Mouse (Mus musculus): ENCODE data around the gene Slc31a1. TPM values are rescaled to one million over a fixed set of nuclear protein-coding genes. Genes with fewer than 3 reads are reported as not detected.
A peak's percentile ranks its signal among the peaks of the same experiment; 100 is the strongest.

The Slc31a1 gene
- total and polyA plus RNA-seq, 2 experiments from 2014 or later = 17.8 to 35.1 TPM

DNA sequence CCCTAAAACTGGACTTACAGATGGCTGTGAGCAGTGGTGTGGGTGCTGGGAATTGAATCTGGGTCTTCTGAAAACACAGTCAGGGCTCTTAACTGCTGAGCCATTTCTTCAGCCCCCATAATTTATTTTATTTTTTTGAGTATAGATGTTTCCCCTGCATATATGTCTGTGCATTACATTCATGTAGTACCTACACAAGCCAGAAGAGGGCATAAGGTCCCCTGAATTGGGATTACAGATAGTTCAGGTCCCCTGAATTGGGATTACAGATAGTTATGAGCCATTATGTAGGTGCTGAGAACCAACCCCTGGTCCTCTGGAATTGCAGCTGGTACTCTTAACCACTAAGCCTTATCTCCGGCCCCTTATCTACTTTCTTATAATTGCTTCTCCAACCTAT lies 16.5 kb upstream of the Slc31a1 start:
- TF ChIP-seq CTCF (IDR thresholded peaks at IDR 0.05; ENCODE audit: low read depth) (peak; percentile 20; the same call in 1 of the 2 replicates), EP300 (IDR thresholded peaks at IDR 0.05; ENCODE audit: low read depth) (no peak)
- ATAC-seq (ENCODE audit: insufficient read depth, low read depth) (no peak), DNase-seq (ENCODE audit: low spot score) (no peak)
- Histone ChIP-seq H3K27me3 (ENCODE audit: control insufficient read depth, insufficient read depth, low read length) (no peaks in the 10 kb centered on the region), H3K27ac (ENCODE audit: low read depth) (no peak overlapping the region), H3K36me3 (replicated peaks; ENCODE audit: control insufficient read depth, insufficient read depth, low read length) (peaks cover 62% of the 10 kb centered on the region), H3K4me2 (ENCODE audit: low read depth, low read length) (no peak overlapping the region), H3K9me3 (replicated peaks; ENCODE audit: control insufficient read depth, low read length) (no peaks in the 10 kb centered on the region), H3K4me1 (ENCODE audit: control insufficient read depth, insufficient read depth) (0 out of 2 replicates have a peak, but pooled peaks cover 3% of the 10 kb centered on the region), H3K9ac (replicated peaks; ENCODE audit: low read depth, low read length) (no peak overlapping the region), H3K4me3 (ENCODE audit: low read depth, low read length) (no peak overlapping the region)
- WGBS = 74% methylated on average over 1 of the region's 1 CpGs

DNA sequence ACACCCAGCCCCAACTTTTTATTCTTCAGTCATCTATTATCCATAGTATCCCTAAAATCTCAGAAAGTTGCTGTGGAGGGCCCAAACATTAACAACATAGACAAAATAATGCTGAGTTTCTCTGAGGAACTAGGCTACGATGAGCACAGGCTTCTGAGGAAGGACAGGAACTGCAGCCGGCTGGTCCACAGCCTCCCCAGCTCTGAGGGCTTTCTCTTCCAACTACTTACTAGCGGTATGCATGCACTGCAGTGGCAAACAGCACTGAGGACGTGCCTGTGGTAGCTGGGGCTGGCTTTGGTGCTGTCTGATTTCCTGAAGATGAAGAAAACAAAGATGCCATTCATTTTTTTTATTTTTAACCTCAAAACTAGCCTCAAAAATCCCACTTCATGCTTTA lies 14.7 kb upstream of the Slc31a1 start:
- Histone ChIP-seq H3K9me3 (replicated peaks; ENCODE audit: control insufficient read depth, low read length) (no peaks in the 10 kb centered on the region), H3K4me3 (ENCODE audit: low read depth, low read length) (no peak overlapping the region), H3K27me3 (ENCODE audit: control insufficient read depth, insufficient read depth, low read length) (no peaks in the 10 kb centered on the region), H3K4me1 (ENCODE audit: control insufficient read depth, insufficient read depth) (0 out of 2 replicates have a peak, but pooled peaks cover 3% of the 10 kb centered on the region), H3K4me2 (ENCODE audit: low read depth, low read length) (no peak overlapping the region), H3K27ac (ENCODE audit: low read depth) (no peak overlapping the region), H3K36me3 (replicated peaks; ENCODE audit: control insufficient read depth, insufficient read depth, low read length) (peaks cover 47% of the 10 kb centered on the region), H3K9ac (replicated peaks; ENCODE audit: low read depth, low read length) (no peak overlapping the region)
- DNase-seq (ENCODE audit: low spot score) (no peak), ATAC-seq (ENCODE audit: insufficient read depth, low read depth) (no peak)
- TF ChIP-seq CTCF (IDR thresholded peaks at IDR 0.05; ENCODE audit: low read depth) (no peak), EP300 (IDR thresholded peaks at IDR 0.05; ENCODE audit: low read depth) (no peak)
- 65% methylated on average over 4 of the region's 4 CpGs for WGBS

DNA sequence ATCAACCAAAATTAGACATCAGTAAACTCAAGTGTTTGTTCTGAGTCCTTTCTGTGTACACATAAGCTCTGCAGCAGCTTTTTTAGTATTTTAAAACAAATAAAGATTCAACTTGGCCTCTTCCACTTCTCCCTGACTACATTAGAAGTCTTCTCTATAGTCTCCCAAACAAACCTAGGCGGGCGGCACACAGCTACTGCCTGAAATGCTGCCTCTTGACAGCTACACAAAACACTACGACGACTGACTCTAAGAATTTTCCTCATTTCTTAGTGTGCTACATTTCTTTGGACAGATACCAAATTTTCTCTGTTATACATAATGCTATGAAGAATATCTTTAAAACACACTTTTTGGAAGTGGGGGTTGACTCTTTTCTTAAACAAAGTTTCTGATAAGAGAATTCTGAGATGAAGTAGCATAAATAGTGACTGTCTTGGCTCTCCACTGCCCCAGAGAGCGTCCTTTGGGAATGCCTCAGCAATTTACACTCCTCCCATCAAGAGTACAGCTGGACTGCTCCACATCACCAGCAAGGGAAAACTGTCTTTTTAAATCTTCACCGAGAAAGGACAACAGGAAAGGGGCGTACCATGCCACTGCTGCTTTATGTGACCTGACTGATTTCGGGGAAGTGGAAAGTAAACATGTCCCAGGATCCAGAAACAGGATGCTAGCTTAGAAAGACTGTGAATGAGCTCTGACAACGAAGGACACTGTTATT lies 12.8 kb upstream of the Slc31a1 start:
- no peak overlapping the region for H3K9ac ChIP-seq (replicated peaks; ENCODE audit: low read depth, low read length)
- no peaks in the 10 kb centered on the region for H3K9me3 ChIP-seq (replicated peaks; ENCODE audit: control insufficient read depth, low read length)
- H3K27me3 ChIP-seq (ENCODE audit: control insufficient read depth, insufficient read depth, low read length) = no peaks in the 10 kb centered on the region
- ATAC-seq (ENCODE audit: insufficient read depth, low read depth) (peak; percentile 82), DNase-seq (ENCODE audit: low spot score) (peak; percentile 83)
- H3K4me1 ChIP-seq (ENCODE audit: control insufficient read depth, insufficient read depth) = 0 out of 2 replicates have a peak, but pooled peaks cover 3% of the 10 kb centered on the region
- H3K4me2 ChIP-seq (ENCODE audit: low read depth, low read length) = 0 out of 2 replicates have a peak overlapping the region, but pooled peaks have one; percentile 7
- TF ChIP-seq EP300 (IDR thresholded peaks at IDR 0.05; ENCODE audit: low read depth) = no peak
- TF ChIP-seq CTCF (IDR thresholded peaks at IDR 0.05; ENCODE audit: low read depth) = no peak
- H3K27ac ChIP-seq (ENCODE audit: low read depth) = peak overlapping the region; percentile 72
- H3K4me3 ChIP-seq (ENCODE audit: low read depth, low read length) = no peak overlapping the region
- whole genome bisulfite sequencing = 54% methylated on average over 9 of the region's 9 CpGs
- peaks cover 40% of the 10 kb centered on the region for H3K36me3 ChIP-seq (replicated peaks; ENCODE audit: control insufficient read depth, insufficient read depth, low read length)

DNA sequence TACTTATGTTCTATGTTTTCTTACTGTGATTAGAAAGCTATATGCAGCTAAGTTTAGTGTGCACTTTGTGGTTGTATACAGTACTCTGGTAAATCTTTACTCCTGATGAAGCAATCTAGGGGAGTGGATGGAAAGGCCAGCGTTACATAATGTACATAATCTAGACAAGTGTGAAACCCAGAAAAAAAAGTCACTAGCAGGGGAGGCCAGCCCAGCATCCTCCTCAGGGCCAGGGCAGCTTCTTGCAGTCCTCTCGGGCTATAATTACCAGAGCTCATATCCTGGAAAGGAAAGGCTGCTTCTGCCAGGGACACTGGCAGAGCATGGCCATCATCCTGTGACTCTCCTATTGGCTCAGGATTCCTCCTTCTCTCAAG lies 12.2 kb upstream of the Slc31a1 start:
- Histone ChIP-seq H3K9me3 (replicated peaks; ENCODE audit: control insufficient read depth, low read length) (no peaks in the 10 kb centered on the region), H3K36me3 (replicated peaks; ENCODE audit: control insufficient read depth, insufficient read depth, low read length) (peaks cover 36% of the 10 kb centered on the region), H3K27me3 (ENCODE audit: control insufficient read depth, insufficient read depth, low read length) (no peaks in the 10 kb centered on the region), H3K27ac (ENCODE audit: low read depth) (peak overlapping the region; percentile 72), H3K9ac (replicated peaks; ENCODE audit: low read depth, low read length) (no peak overlapping the region), H3K4me2 (ENCODE audit: low read depth, low read length) (0 out of 2 replicates have a peak overlapping the region, but pooled peaks have one; percentile 7), H3K4me1 (ENCODE audit: control insufficient read depth, insufficient read depth) (0 out of 2 replicates have a peak, but pooled peaks cover 3% of the 10 kb centered on the region), H3K4me3 (ENCODE audit: low read depth, low read length) (no peak overlapping the region)
- 40% methylated on average over 2 of the region's 2 CpGs for WGBS
- ATAC-seq (ENCODE audit: insufficient read depth, low read depth) (no peak), DNase-seq (ENCODE audit: low spot score) (no peak)
- TF ChIP-seq EP300 (IDR thresholded peaks at IDR 0.05; ENCODE audit: low read depth) = no peak
- TF ChIP-seq CTCF (IDR thresholded peaks at IDR 0.05; ENCODE audit: low read depth) = no peak

DNA sequence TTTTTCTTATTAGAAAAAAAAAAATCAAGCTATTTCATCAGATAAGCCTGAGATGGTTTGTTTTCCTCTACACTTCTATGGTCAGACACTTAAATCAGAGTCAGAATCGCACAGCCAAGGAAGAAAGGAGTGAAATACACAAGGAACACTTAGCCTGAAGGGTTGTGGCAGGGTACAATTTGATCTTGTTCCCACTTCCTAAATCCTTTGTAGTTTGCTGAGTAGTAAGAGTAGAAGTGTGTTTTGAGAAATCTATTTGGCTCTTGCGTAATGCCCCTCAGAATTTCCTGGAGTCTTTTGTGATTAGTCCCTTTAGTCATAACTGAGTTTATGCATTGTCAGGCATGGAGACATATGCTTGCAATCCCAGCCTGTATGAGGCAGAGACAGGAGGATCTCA lies 11.2 kb upstream of the Slc31a1 start:
- WGBS = 87% methylated on average over 2 of the region's 2 CpGs
- peaks cover 25% of the 10 kb centered on the region for H3K36me3 ChIP-seq (replicated peaks; ENCODE audit: control insufficient read depth, insufficient read depth, low read length)
- DNase-seq (ENCODE audit: low spot score) = no peak

More for the DNA sequence above, 11.2 kb upstream of the Slc31a1 start:
- 0 out of 2 replicates have a peak, but pooled peaks cover 3% of the 10 kb centered on the region for H3K4me1 ChIP-seq (ENCODE audit: control insufficient read depth, insufficient read depth)
- no peak for ATAC-seq (ENCODE audit: insufficient read depth, low read depth)
- no peak overlapping the region for H3K9ac ChIP-seq (replicated peaks; ENCODE audit: low read depth, low read length)
- H3K4me3 ChIP-seq (ENCODE audit: low read depth, low read length) = no peak overlapping the region
- no peak overlapping the region for H3K4me2 ChIP-seq (ENCODE audit: low read depth, low read length)
- H3K9me3 ChIP-seq (replicated peaks; ENCODE audit: control insufficient read depth, low read length) = no peaks in the 10 kb centered on the region
- no peak for TF ChIP-seq EP300 (IDR thresholded peaks at IDR 0.05; ENCODE audit: low read depth)
- no peak for TF ChIP-seq CTCF (IDR thresholded peaks at IDR 0.05; ENCODE audit: low read depth)
- H3K27me3 ChIP-seq (ENCODE audit: control insufficient read depth, insufficient read depth, low read length) = no peaks in the 10 kb centered on the region
- no peak overlapping the region for H3K27ac ChIP-seq (ENCODE audit: low read depth)
